ENCODE assay signal across 33 mouse cellular contexts in the genomic region with DNA sequence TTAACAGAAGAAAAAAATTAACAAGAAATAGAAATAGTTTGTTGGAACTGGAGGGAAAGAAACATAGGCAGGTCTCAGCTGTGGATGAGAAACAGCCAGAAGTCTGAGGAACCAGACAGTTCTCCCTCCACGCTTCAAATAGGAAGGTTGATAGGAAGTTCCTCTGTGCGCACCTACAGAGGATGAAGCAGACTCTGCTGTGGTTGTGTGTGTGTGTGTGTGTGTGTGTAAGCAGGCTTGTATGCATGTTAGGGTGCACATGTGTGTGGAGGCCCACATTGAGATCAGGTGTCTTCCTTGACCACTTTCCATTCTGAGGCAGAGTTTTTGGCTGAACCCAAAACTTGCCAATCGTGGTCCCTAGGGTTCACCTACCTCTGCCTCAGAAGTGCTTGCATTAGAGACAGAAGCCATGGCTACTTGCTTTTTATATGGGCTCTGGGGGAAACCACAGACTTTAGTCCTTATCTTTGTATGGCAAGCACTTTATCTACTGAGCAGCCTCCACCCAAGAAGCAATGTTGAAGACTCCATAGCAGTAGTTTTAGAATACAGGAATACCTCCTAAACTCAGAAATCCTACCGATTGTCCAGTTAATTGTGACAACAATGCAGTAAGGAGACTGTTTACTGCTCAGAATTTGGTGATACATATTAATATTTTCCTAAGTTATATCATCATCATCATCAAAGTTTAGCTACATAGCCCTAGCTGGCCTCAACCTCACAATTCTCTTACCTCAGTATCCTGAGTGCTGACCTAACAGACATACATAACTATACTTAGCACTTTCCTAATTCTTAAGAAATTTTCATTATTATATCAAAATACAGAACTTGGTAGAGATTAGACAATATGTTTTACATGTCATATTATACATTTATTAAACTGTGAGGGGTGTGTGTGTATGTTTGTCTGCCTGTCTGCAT. TPM values are rescaled to one million over a fixed set of nuclear protein-coding genes. Genes with fewer than 3 reads are reported as not detected.
DNase-seq lines count a peak whose midpoint lies in the region; ATAC-seq and TF ChIP-seq lines count a peak whose summit lies in the region.
"Had no signal": no experiment of that assay in that cellular context is flagged by ENCODE, and none has a peak within 500 bp of the region (broad histone marks: within the 10 kb centered on the region; RNA-seq: fewer than 3 reads in every experiment).

No protein-coding gene starts in this region.

- no peaks in the 10 kb centered on the region for H3K9me3 ChIP-seq in G1E (replicated peaks)
- H3K9me3 ChIP-seq in liver, embryonic 16.5 days (replicated peaks; ENCODE audit: control insufficient read depth, low read length), result no peaks in the 10 kb centered on the region
- H3K9me3 ChIP-seq in hindbrain, embryonic 11.5 days (ENCODE audit: control insufficient read depth, low read length), result no peaks in the 10 kb centered on the region
- no peaks in the 10 kb centered on the region for H3K9me3 ChIP-seq in forebrain, postnatal 0 days (ENCODE audit: low read length)
- H3K9me3 ChIP-seq in hindbrain, postnatal 0 days (ENCODE audit: low read length), result no peaks in the 10 kb centered on the region
- H3K9me3 ChIP-seq: forebrain, embryonic 13.5 days; heart, embryonic 12.5 days; midbrain, embryonic 13.5 days; stomach, embryonic 15.5 days had no signal

- no peak overlapping the region for H3K4me3 ChIP-seq in G1E (ENCODE audit: low read depth, low read length)
- H3K4me3 ChIP-seq in liver, embryonic 16.5 days (ENCODE audit: low read depth, low read length), result no peak overlapping the region
- no peak overlapping the region for H3K4me3 ChIP-seq in hindbrain, embryonic 11.5 days (ENCODE audit: low read depth, low read length)
- H3K4me3 ChIP-seq in forebrain, postnatal 0 days (ENCODE audit: low read depth, low read length), result no peak overlapping the region
- no peak overlapping the region for H3K4me3 ChIP-seq in hindbrain, postnatal 0 days (ENCODE audit: low read length)
- H3K4me3 ChIP-seq: forebrain, embryonic 13.5 days; heart, embryonic 12.5 days; midbrain, embryonic 13.5 days; stomach, embryonic 15.5 days had no signal

- no peaks in the 10 kb centered on the region for H3K27me3 ChIP-seq in G1E (ENCODE audit: insufficient read depth, low read length)
- H3K27me3 ChIP-seq in liver, embryonic 16.5 days (ENCODE audit: control insufficient read depth, insufficient read depth, low read depth, low read length), result no peaks in the 10 kb centered on the region
- H3K27me3 ChIP-seq in hindbrain, embryonic 11.5 days (ENCODE audit: control insufficient read depth, insufficient read depth, low read length), result no peaks in the 10 kb centered on the region
- H3K27me3 ChIP-seq in forebrain, postnatal 0 days (ENCODE audit: insufficient read depth, low read length), result no peaks in the 10 kb centered on the region
- H3K27me3 ChIP-seq in hindbrain, postnatal 0 days (ENCODE audit: insufficient read depth, low read length), result no peaks in the 10 kb centered on the region
- H3K27me3 ChIP-seq: forebrain, embryonic 13.5 days; heart, embryonic 12.5 days; midbrain, embryonic 13.5 days; stomach, embryonic 15.5 days had no signal

- H3K4me2 ChIP-seq in liver, embryonic 16.5 days (ENCODE audit: low read depth, low read length), result peak overlapping the region; percentile 34; the same call in 1 of the 2 replicates
- H3K4me2 ChIP-seq in hindbrain, embryonic 11.5 days (replicated peaks; ENCODE audit: low read depth, low read length), result no peak overlapping the region
- H3K4me2 ChIP-seq in forebrain, postnatal 0 days (ENCODE audit: low read depth), result no peak overlapping the region
- no peak overlapping the region for H3K4me2 ChIP-seq in hindbrain, postnatal 0 days (ENCODE audit: low read depth, low read length)
- H3K4me2 ChIP-seq: forebrain, embryonic 13.5 days; heart, embryonic 12.5 days; hindbrain, embryonic 14.5 days; lung, embryonic 14.5 days; midbrain, embryonic 13.5 days; stomach, embryonic 15.5 days had no signal

- TF ChIP-seq CTCF in G1E (IDR thresholded peaks at IDR 0.05; ENCODE audit: low read depth, low read length), result no peak
- TF ChIP-seq CTCF in forebrain, postnatal 0 days (IDR thresholded peaks at IDR 0.05; ENCODE audit: low read depth), result no peak
- no peak for TF ChIP-seq CTCF in hindbrain, postnatal 0 days (IDR thresholded peaks at IDR 0.05; ENCODE audit: low read depth)

- peak; percentile 32 for DNase-seq in G1E (ENCODE audit: low spot score)
- DNase-seq in c-Kit-negative CD71-positive TER-119-positive erythroid progenitor cells, embryonic 14.5 days (ENCODE audit: low read depth, low spot score), result peak; percentile 25
- DNase-seq in heart, adult 8-10 months (ENCODE audit: low spot score), result no peak
- DNase-seq in hindbrain, embryonic 11.5 days (ENCODE audit: low spot score), result no peak
- DNase-seq in forebrain, postnatal 0 days, result no peak
- DNase-seq in hindbrain, postnatal 0 days (ENCODE audit: low spot score), result no peak
- DNase-seq: adrenal gland, adult 8-10 months; cerebellum, adult 11-12 months; cerebellum, adult 9-11 months; gastrocnemius, postnatal 14 days; heart, adult 11 months; heart, postnatal 4 days; kidney, adult 2 months; kidney, postnatal 4 days; left cerebral cortex, postnatal 4 days; lung, embryonic 14.5 days; lung, postnatal 14 days; right cerebral cortex, postnatal 14 days had no signal

- H3K36me3 ChIP-seq in G1E (replicated peaks), result peaks cover 21% of the 10 kb centered on the region
- no peaks in the 10 kb centered on the region for H3K36me3 ChIP-seq in liver, embryonic 16.5 days (ENCODE audit: control insufficient read depth, insufficient read depth)
- no peaks in the 10 kb centered on the region for H3K36me3 ChIP-seq in hindbrain, embryonic 11.5 days (ENCODE audit: control insufficient read depth, insufficient read depth, low read length)
- no peaks in the 10 kb centered on the region for H3K36me3 ChIP-seq in forebrain, postnatal 0 days (ENCODE audit: insufficient read depth)
- no peaks in the 10 kb centered on the region for H3K36me3 ChIP-seq in hindbrain, postnatal 0 days (ENCODE audit: insufficient read depth, low read length)
- H3K36me3 ChIP-seq: heart, embryonic 12.5 days; midbrain, embryonic 13.5 days; stomach, embryonic 15.5 days had no signal

- peaks cover 23% of the 10 kb centered on the region for H3K4me1 ChIP-seq in G1E (ENCODE audit: insufficient read depth, low read depth, low read length)
- peaks cover 11% of the 10 kb centered on the region for H3K4me1 ChIP-seq in liver, embryonic 16.5 days (ENCODE audit: control insufficient read depth, low read depth, low read length)
- H3K4me1 ChIP-seq in hindbrain, embryonic 11.5 days (replicated peaks; ENCODE audit: control insufficient read depth, insufficient read depth, low read length), result no peaks in the 10 kb centered on the region
- no peaks in the 10 kb centered on the region for H3K4me1 ChIP-seq in forebrain, postnatal 0 days (ENCODE audit: insufficient read depth)
- no peaks in the 10 kb centered on the region for H3K4me1 ChIP-seq in hindbrain, postnatal 0 days (ENCODE audit: insufficient read depth, low read length)
- H3K4me1 ChIP-seq: forebrain, embryonic 13.5 days; midbrain, embryonic 13.5 days; stomach, embryonic 15.5 days had no signal

- no peak overlapping the region for H3K9ac ChIP-seq in liver, embryonic 16.5 days (ENCODE audit: low read depth, low read length)
- no peak overlapping the region for H3K9ac ChIP-seq in hindbrain, embryonic 11.5 days (ENCODE audit: low read depth, low read length)
- H3K9ac ChIP-seq in forebrain, postnatal 0 days, result no peak overlapping the region
- H3K9ac ChIP-seq in hindbrain, postnatal 0 days (replicated peaks; ENCODE audit: low read length), result no peak overlapping the region
- H3K9ac ChIP-seq: forebrain, embryonic 13.5 days; heart, embryonic 12.5 days; hindbrain, embryonic 14.5 days; lung, embryonic 14.5 days; midbrain, embryonic 13.5 days; stomach, embryonic 15.5 days had no signal

- H3K27ac ChIP-seq in liver, embryonic 16.5 days (ENCODE audit: low read length), result peak overlapping the region; percentile 55
- no peak overlapping the region for H3K27ac ChIP-seq in hindbrain, embryonic 11.5 days (ENCODE audit: low read depth, low read length)
- no peak overlapping the region for H3K27ac ChIP-seq in forebrain, postnatal 0 days (ENCODE audit: low read depth, low read length)
- no peak overlapping the region for H3K27ac ChIP-seq in hindbrain, postnatal 0 days
- H3K27ac ChIP-seq: forebrain, embryonic 13.5 days; hindbrain, embryonic 14.5 days; midbrain, embryonic 13.5 days; stomach, embryonic 15.5 days had no signal

- peak; percentile 84 for ATAC-seq in G1E (ENCODE audit: extremely low read depth, insufficient number of reproducible peaks, low FRiP score, poor library complexity, severe bottlenecking)
- peak; percentile 76 for ATAC-seq in erythroid progenitor cell, adult 5-6 weeks (replicated peaks; ENCODE audit: low FRiP score, poor library complexity, severe bottlenecking)
- ATAC-seq in liver, embryonic 16.5 days (ENCODE audit: low read depth), result peak; percentile 85
- no peak for ATAC-seq in hindbrain, embryonic 11.5 days (ENCODE audit: low FRiP score)
- ATAC-seq in forebrain, postnatal 0 days, result no peak
- ATAC-seq in hindbrain, postnatal 0 days, result no peak
- ATAC-seq: forebrain, embryonic 13.5 days; midbrain, embryonic 13.5 days had no signal

- 36% methylated on average over 4 of the region's 4 CpGs for WGBS in liver, embryonic 16.5 days (ENCODE audit: insufficient replicate concordance)
- 92% methylated on average over 4 of the region's 4 CpGs for WGBS in hindbrain, embryonic 11.5 days
- WGBS in forebrain, postnatal 0 days, result 91% methylated on average over 4 of the region's 4 CpGs
- 93% methylated on average over 4 of the region's 4 CpGs for WGBS in hindbrain, postnatal 0 days

RNA-seq across cellular contexts. Expression of a gene that starts 24.6 kb away (rescaled TPM):
- total RNA-seq in G1E (2014; fragmentation: Nextera tagmentation) (17.3 and 18.2 TPM in 2 replicates), G1E (2017) (5.0 and 5.6 TPM in 2 replicates)
- 1.2 and 1.4 TPM in 2 replicates for polyA plus RNA-seq in G1E (2012)
- 4.7 and 11.3 TPM in 2 replicates for total RNA-seq in erythroid progenitor cell, adult 5-6 weeks (2015; ENCODE audit: low replicate concordance)
- 6.4 and 8.7 TPM in 2 replicates for total RNA-seq in erythroid progenitor cell, adult 5-6 weeks (2017; ENCODE audit: low replicate concordance)
- 0.99 and 1.1 TPM in 2 replicates for polyA plus RNA-seq in liver, embryonic 16.5 days (2015; fragmentation: Nextera tagmentation; extraction: Ambion mirVana)
- 1 to 10 TPM; 4.9 to 6.3 (median 5.5) TPM for total RNA-seq in heart, adult 8-10 months (2022)
- 7.5 and 11.7 TPM in 2 replicates for polyA plus RNA-seq in hindbrain, embryonic 11.5 days (2014; fragmentation: Nextera tagmentation; extraction: Ambion mirVana)
- 51.8 and 52.5 TPM in 2 replicates for total RNA-seq in forebrain, postnatal 0 days (2014; rRNA removed)
- polyA plus RNA-seq in forebrain, postnatal 0 days (2015; fragmentation: Nextera tagmentation; extraction: Ambion mirVana), result 19.1 and 26.3 TPM in 2 replicates
- total RNA-seq in hindbrain, postnatal 0 days (2014; rRNA removed), result 26.5 and 28.8 TPM in 2 replicates
- polyA plus RNA-seq in hindbrain, postnatal 0 days (2015; fragmentation: Nextera tagmentation; extraction: Ambion mirVana), result 22.4 and 23.0 TPM in 2 replicates

RNA-seq across cellular contexts. Expression of a gene that starts 31.1 kb away (rescaled TPM):
- total RNA-seq in G1E (2014; fragmentation: Nextera tagmentation) (0.34 TPM in 1 of 2 replicates, not detected in the other), G1E (2017) (0.11 TPM in 1 of 2 replicates, not detected in the other)
- polyA plus RNA-seq in G1E (2012), result not detected in 2 replicates
- total RNA-seq in erythroid progenitor cell, adult 5-6 weeks (2015; ENCODE audit: low replicate concordance), result not detected in 2 replicates
- 0.45 TPM in 1 of 2 replicates, not detected in the other for total RNA-seq in erythroid progenitor cell, adult 5-6 weeks (2017; ENCODE audit: low replicate concordance)
- polyA plus RNA-seq in liver, embryonic 16.5 days (2015; fragmentation: Nextera tagmentation; extraction: Ambion mirVana), result not detected in 2 replicates
- total RNA-seq in heart, adult 8-10 months (2022), result not detected
- polyA plus RNA-seq in hindbrain, embryonic 11.5 days (2014; fragmentation: Nextera tagmentation; extraction: Ambion mirVana), result not detected in 2 replicates
- not detected in 2 replicates for total RNA-seq in forebrain, postnatal 0 days (2014; rRNA removed)
- 0.05 TPM in 1 of 2 replicates, not detected in the other for polyA plus RNA-seq in forebrain, postnatal 0 days (2015; fragmentation: Nextera tagmentation; extraction: Ambion mirVana)
- not detected in 2 replicates for total RNA-seq in hindbrain, postnatal 0 days (2014; rRNA removed)
- not detected in 2 replicates for polyA plus RNA-seq in hindbrain, postnatal 0 days (2015; fragmentation: Nextera tagmentation; extraction: Ambion mirVana)
- total RNA-seq: adrenal gland, adult 8-10 months; adrenal gland, postnatal 4 days; gastrocnemius, postnatal 14 days; heart, postnatal 4 days; left cerebral cortex, postnatal 4 days had no signal
- polyA plus RNA-seq: embryonic facial prominence, embryonic 14.5 days; forebrain, embryonic 13.5 days; heart, embryonic 12.5 days; heart, postnatal 0 days; hindbrain, embryonic 14.5 days; intestine, embryonic 14.5 days; kidney, adult 2 months; kidney, embryonic 16.5 days; limb, embryonic 14.5 days; lung, embryonic 14.5 days; midbrain, embryonic 13.5 days; small intestine, adult 2 months; stomach, embryonic 15.5 days; urinary bladder, adult 2 months had no signal

RNA-seq across cellular contexts. Expression of a gene that starts 45.0 kb away (rescaled TPM):
- total RNA-seq in G1E (2014; fragmentation: Nextera tagmentation), result not detected in 2 replicates
- 0.12 and 0.16 TPM in 2 replicates for total RNA-seq in G1E (2017)
- polyA plus RNA-seq in G1E (2012), result 0.07 and 0.20 TPM in 2 replicates
- not detected in 2 replicates for total RNA-seq in erythroid progenitor cell, adult 5-6 weeks (2015; ENCODE audit: low replicate concordance)
- 0.08 and 0.39 TPM in 2 replicates for total RNA-seq in erythroid progenitor cell, adult 5-6 weeks (2017; ENCODE audit: low replicate concordance)
- polyA plus RNA-seq in liver, embryonic 16.5 days (2015; fragmentation: Nextera tagmentation; extraction: Ambion mirVana), result 0.04 TPM in 1 of 2 replicates, not detected in the other
- under 1 TPM in 1 of 4 experiments, not detected in 3; 0.09 TPM for total RNA-seq in heart, adult 8-10 months (2022)
- polyA plus RNA-seq in hindbrain, embryonic 11.5 days (2014; fragmentation: Nextera tagmentation; extraction: Ambion mirVana), result 0.28 and 0.57 TPM in 2 replicates
- total RNA-seq in forebrain, postnatal 0 days (2014; rRNA removed), result 0.15 and 0.29 TPM in 2 replicates
- 0.09 and 0.21 TPM in 2 replicates for polyA plus RNA-seq in forebrain, postnatal 0 days (2015; fragmentation: Nextera tagmentation; extraction: Ambion mirVana)
- 0.16 and 0.32 TPM in 2 replicates for total RNA-seq in hindbrain, postnatal 0 days (2014; rRNA removed)
- 0.43 and 0.64 TPM in 2 replicates for polyA plus RNA-seq in hindbrain, postnatal 0 days (2015; fragmentation: Nextera tagmentation; extraction: Ambion mirVana)
- total RNA-seq: adrenal gland, postnatal 4 days; gastrocnemius, postnatal 14 days had no signal
- polyA plus RNA-seq: kidney, adult 2 months; small intestine, adult 2 months had no signal

RNA-seq across cellular contexts. Expression of a gene that starts 59.9 kb away (rescaled TPM):
- total RNA-seq in G1E (2014; fragmentation: Nextera tagmentation) (not detected in 2 replicates), G1E (2017) (not detected in 2 replicates)
- not detected in 2 replicates for polyA plus RNA-seq in G1E (2012)
- not detected in 2 replicates for total RNA-seq in erythroid progenitor cell, adult 5-6 weeks (2015; ENCODE audit: low replicate concordance)
- not detected in 2 replicates for total RNA-seq in erythroid progenitor cell, adult 5-6 weeks (2017; ENCODE audit: low replicate concordance)
- polyA plus RNA-seq in liver, embryonic 16.5 days (2015; fragmentation: Nextera tagmentation; extraction: Ambion mirVana), result not detected in 2 replicates
- under 1 TPM in 2 of 4 experiments, not detected in 2; 0.49 to 0.79 TPM for total RNA-seq in heart, adult 8-10 months (2022)
- polyA plus RNA-seq in hindbrain, embryonic 11.5 days (2014; fragmentation: Nextera tagmentation; extraction: Ambion mirVana), result 1.1 and 2.4 TPM in 2 replicates
- 12.9 and 15.4 TPM in 2 replicates for total RNA-seq in forebrain, postnatal 0 days (2014; rRNA removed)
- 18.0 and 20.2 TPM in 2 replicates for polyA plus RNA-seq in forebrain, postnatal 0 days (2015; fragmentation: Nextera tagmentation; extraction: Ambion mirVana)
- 1.8 and 8.1 TPM in 2 replicates for total RNA-seq in hindbrain, postnatal 0 days (2014; rRNA removed)
- polyA plus RNA-seq in hindbrain, postnatal 0 days (2015; fragmentation: Nextera tagmentation; extraction: Ambion mirVana), result 5.5 and 5.9 TPM in 2 replicates

Comparison
In these comparisons a context has a peak if more than half of its experiments do, and no peak if none do; other contexts are left out.
1. ATAC-seq: peak in G1E (single experiment), erythroid progenitor cell, adult 5-6 weeks (single experiment) and liver, embryonic 16.5 days (single experiment); none in hindbrain, embryonic 11.5 days (single experiment), forebrain, postnatal 0 days (single experiment) and hindbrain, postnatal 0 days (single experiment).
2. DNase-seq: peak in G1E (single experiment) and c-Kit-negative CD71-positive TER-119-positive erythroid progenitor cells, embryonic 14.5 days (single experiment); none in heart, adult 8-10 months (single experiment), hindbrain, embryonic 11.5 days (single experiment), forebrain, postnatal 0 days (single experiment) and hindbrain, postnatal 0 days (single experiment).